ENCODE assay signal across 8 mouse cellular contexts in the genomic region with DNA sequence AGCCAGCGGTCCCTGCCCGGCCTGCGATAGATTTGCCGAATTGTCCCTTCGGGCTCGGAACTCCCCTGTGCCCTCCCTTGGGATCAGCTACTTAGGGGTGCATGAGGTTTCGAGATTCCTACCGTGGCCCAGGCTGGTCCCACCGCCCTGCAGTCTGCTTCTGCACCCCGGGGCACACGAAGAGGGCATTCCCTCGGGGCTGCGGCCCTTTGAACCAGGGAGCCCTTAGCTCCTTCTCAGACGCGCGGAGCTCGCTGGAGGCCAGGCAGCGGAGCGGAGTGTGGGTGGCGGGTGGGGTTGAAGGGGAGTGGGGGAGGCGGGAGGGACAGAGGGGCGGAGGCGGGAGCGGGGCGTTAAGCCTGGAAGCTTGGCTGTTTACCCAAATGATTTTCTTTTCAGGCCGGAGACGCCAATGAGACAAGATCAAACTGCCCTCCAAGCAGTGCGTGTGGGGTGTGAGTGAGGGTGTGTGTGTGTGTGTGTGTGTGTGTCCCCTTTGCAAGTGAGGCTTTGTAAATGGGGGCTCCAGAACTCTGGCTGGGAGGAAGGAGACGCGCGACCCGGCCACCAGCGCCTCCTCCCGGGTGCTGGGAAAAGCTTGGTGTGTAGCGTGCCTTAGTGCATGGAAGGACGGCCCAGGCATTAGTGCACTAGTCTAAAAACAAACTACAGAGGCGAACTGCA. TPM values are rescaled to one million over a fixed set of nuclear protein-coding genes. Genes with fewer than 3 reads are reported as not detected.
DNase-seq lines count a peak whose midpoint lies in the region; ATAC-seq lines count a peak whose summit lies in the region.

No protein-coding gene starts in this region.

- peaks cover 24% of the 10 kb centered on the region for H3K27me3 ChIP-seq in lung, embryonic 16.5 days (ENCODE audit: control insufficient read depth, insufficient read depth, low read depth, low read length)
- peaks cover 99% of the 10 kb centered on the region for H3K27me3 ChIP-seq in hindbrain, embryonic 10.5 days (ENCODE audit: insufficient read depth, poor library complexity, severe bottlenecking)
- peaks cover 92% of the 10 kb centered on the region for H3K27me3 ChIP-seq in liver, embryonic 12.5 days (replicated peaks)

- no peaks in the 10 kb centered on the region for H3K9me3 ChIP-seq in lung, embryonic 16.5 days (ENCODE audit: control insufficient read depth, low read length)
- H3K9me3 ChIP-seq in hindbrain, embryonic 10.5 days, result no peaks in the 10 kb centered on the region
- H3K9me3 ChIP-seq in liver, embryonic 12.5 days (replicated peaks), result no peaks in the 10 kb centered on the region

- peaks cover 14% of the 10 kb centered on the region; the same call in 1 of the 2 replicates for H3K4me1 ChIP-seq in lung, embryonic 16.5 days (replicated peaks; ENCODE audit: control insufficient read depth, insufficient read depth, low read length)
- peaks cover 73% of the 10 kb centered on the region for H3K4me1 ChIP-seq in hindbrain, embryonic 10.5 days (replicated peaks)
- no peaks in the 10 kb centered on the region; the same call in 1 of the 2 replicates for H3K4me1 ChIP-seq in liver, embryonic 12.5 days

- H3K4me2 ChIP-seq in lung, embryonic 16.5 days (ENCODE audit: low read depth, low read length), result peak overlapping the region; percentile 55
- peak overlapping the region; percentile 47 for H3K4me2 ChIP-seq in liver, embryonic 12.5 days

- intact Hi-C loops in left cerebral cortex, postnatal 4 days (cut with DNase I), result loop anchor here (5.0 to 10.0 kb wide), 2 partner anchors 1360 to 1763 kb away; no protein-coding TSS in a partner anchor

- no peaks in the 10 kb centered on the region for H3K36me3 ChIP-seq in lung, embryonic 16.5 days (ENCODE audit: control insufficient read depth, insufficient read depth, low read length)
- peaks cover 11% of the 10 kb centered on the region; the same call in 1 of the 2 replicates for H3K36me3 ChIP-seq in hindbrain, embryonic 10.5 days
- H3K36me3 ChIP-seq in liver, embryonic 12.5 days, result no peaks in the 10 kb centered on the region

- H3K4me3 ChIP-seq in lung, embryonic 16.5 days (ENCODE audit: low read length), result peak overlapping the region; percentile 32
- H3K4me3 ChIP-seq in hindbrain, embryonic 10.5 days, result peak overlapping the region; percentile 58
- H3K4me3 ChIP-seq in liver, embryonic 12.5 days, result peak overlapping the region; percentile 11; the same call in 1 of the 2 replicates

- DNase-seq in lung, adult 18-20 months, result no peak
- peak; percentile 80 for DNase-seq in hindbrain, embryonic 10.5 days (ENCODE audit: low spot score)
- peak; percentile 70 for DNase-seq in retina, postnatal 1 day
- DNase-seq in left cerebral cortex, postnatal 4 days, result no peak
- DNase-seq in urinary bladder, postnatal 14 days (ENCODE audit: low spot score), result no peak

- no peak overlapping the region for H3K27ac ChIP-seq in lung, embryonic 16.5 days (ENCODE audit: low read length)
- peak overlapping the region; percentile 93 for H3K27ac ChIP-seq in hindbrain, embryonic 10.5 days
- no peak overlapping the region for H3K27ac ChIP-seq in liver, embryonic 12.5 days

- WGBS in lung, embryonic 16.5 days, result 11% methylated on average over 36 of the region's 37 CpGs
- 1% methylated on average over 37 of the region's 37 CpGs for WGBS in hindbrain, embryonic 10.5 days
- WGBS in liver, embryonic 12.5 days (ENCODE audit: insufficient replicate concordance), result 4% methylated on average over 37 of the region's 37 CpGs

- H3K9ac ChIP-seq in lung, embryonic 16.5 days (ENCODE audit: low read length), result peak overlapping the region; percentile 59
- H3K9ac ChIP-seq in liver, embryonic 12.5 days, result no peak overlapping the region

- peak; percentile 65 for ATAC-seq in lung, embryonic 16.5 days (ENCODE audit: low read depth)
- no peak for ATAC-seq in liver, embryonic 12.5 days
- ATAC-seq in monocyte, adult 5-6 weeks (replicated peaks; ENCODE audit: insufficient number of reproducible peaks, low FRiP score, low TSS enrichment, poor library complexity, severe bottlenecking), result no peak

RNA-seq across cellular contexts. Expression of gene Nr2f2, which starts 28.8 kb away (rescaled TPM):
- polyA plus RNA-seq in lung, embryonic 16.5 days (2015; fragmentation: Nextera tagmentation; extraction: Ambion mirVana), result 83.5 and 95.7 TPM in 2 replicates
- 83.4 and 86.4 TPM in 2 replicates for polyA plus RNA-seq in hindbrain, embryonic 10.5 days (2016; fragmentation: Nextera tagmentation; extraction: Ambion mirVana)
- polyA plus RNA-seq in liver, embryonic 12.5 days (2016; fragmentation: Nextera tagmentation; extraction: Ambion mirVana), result 23.3 and 26.8 TPM in 2 replicates
- not detected in 3 replicates for total RNA-seq in monocyte, adult 5-6 weeks (2017)
- total RNA-seq in left cerebral cortex, postnatal 4 days (2021), result 10 to 100 TPM; 68.7 to 96.1 TPM

Comparison
In these comparisons a context has a peak if more than half of its experiments do, and no peak if none do; other contexts are left out.
1. DNase-seq: peak in hindbrain, embryonic 10.5 days (single experiment) and retina, postnatal 1 day (single experiment); none in lung, adult 18-20 months (0 of 2), left cerebral cortex, postnatal 4 days (single experiment) and urinary bladder, postnatal 14 days (single experiment).
2. Peak in every context shown above with its lines, with median percentiles within 50 percentile points of each other: H3K4me3 ChIP-seq.